Mouse (Mus musculus) heart, embryonic 16.5 days (tissue): ENCODE results near the gene Lcorl. TPM values are rescaled to one million over a fixed set of nuclear protein-coding genes. Genes with fewer than 3 reads are reported as not detected.
A peak's percentile ranks its signal among the peaks of the same experiment; 100 is the strongest.

ENCODE experiments used
- ATAC-seq: fragments of 200-750 bp; cut with Nextera tagmentation; replicated peaks from 2 replicates; pipeline ENCODE4 v1.8.0; 2017; ENCODE audit warnings: moderate number of reproducible peaks; ENCODE audit not compliant: insufficient read depth, low FRiP score; ENCODE audit errors: extremely low read depth
- H3K27ac ChIP-seq: fragments of 300-500 bp; sonication (generic); 2 replicates; pipeline ENCODE4 v1.5.1; 2014; ENCODE audit warnings: mild to moderate bottlenecking, low read length, control low read depth, moderate library complexity
- H3K27me3 ChIP-seq: fragments of 300-500 bp; sonication (generic); 2 replicates; pipeline ENCODE4 v1.6.1; 2014; ENCODE audit warnings: low read length, mixed read lengths; ENCODE audit not compliant: control insufficient read depth, insufficient read depth
- H3K36me3 ChIP-seq: fragments of 300-500 bp; sonication (generic); 2 replicates; pipeline ENCODE4 v1.6.1; 2014; ENCODE audit not compliant: control insufficient read depth, insufficient read depth
- H3K4me1 ChIP-seq: fragments of 300-500 bp; sonication (generic); 2 replicates; pipeline ENCODE4 v1.6.1; 2014; ENCODE audit warnings: low read length, mixed read lengths; ENCODE audit not compliant: control insufficient read depth, insufficient read depth
- H3K4me2 ChIP-seq: fragments of 300-500 bp; sonication (generic); 2 replicates; pipeline ENCODE4 v1.6.1; 2014; ENCODE audit warnings: low read depth, mild to moderate bottlenecking, control low read depth, low read length
- H3K4me3 ChIP-seq: fragments of 300-500 bp; sonication (generic); 2 replicates; pipeline ENCODE4 v1.5.1; 2014; ENCODE audit warnings: mild to moderate bottlenecking, control low read depth, low read length
- H3K9ac ChIP-seq: fragments of 300-500 bp; sonication (generic); 2 replicates; pipeline ENCODE4 v1.6.1; 2014; ENCODE audit warnings: low read length, control low read depth
- H3K9me3 ChIP-seq: fragments of 300-500 bp; sonication (generic); replicated peaks from 2 replicates; pipeline ENCODE4 v1.6.1; 2016; ENCODE audit warnings: low read length; ENCODE audit not compliant: control insufficient read depth
- WGBS: fragments of 180-500 bp; shearing (Covaris S2); extraction: QIAGEN DNeasy Blood & Tissue Kit; methylation state at CpG from one replicate; pipeline ENCODE4 v1.1.7; 2014; 5-methylcytosine and 5-hydroxymethylcytosine counted together
- polyA plus RNA-seq: library from polyadenylated mRNA; unstranded; fragments of >200 nt; fragmentation: Nextera tagmentation; extraction: Ambion mirVana; gene quantifications from 2 replicates; pipeline ENCODE4 v1.2.1, GENCODE M21; 2015

Lcorl gene
- polyA plus RNA-seq, 1 experiment from 2014 or later = 15.8 TPM

GRCm38 (mm10) chr5:45856876-45857253 lies 550 bp downstream of the Lcorl start:
- WGBS = under 1% methylated on average over 44 of the region's 56 CpGs
- Histone ChIP-seq H3K4me1 (peaks cover 7% of the 10 kb centered on the region), H3K9ac (peak overlapping the region; percentile 96), H3K9me3 (no peaks in the 10 kb centered on the region), H3K4me3 (peak overlapping the region; percentile 95), H3K4me2 (peak overlapping the region; percentile 95), H3K36me3 (no peaks in the 10 kb centered on the region), H3K27ac (peak overlapping the region; percentile 99), H3K27me3 (no peaks in the 10 kb centered on the region)
- peak; percentile 0; the same call in 1 of the 2 replicates for ATAC-seq

- peak overlapping the region; percentile 96 for H3K9ac ChIP-seq
- ATAC-seq = 0 out of 2 replicates have a peak, but pooled peaks have one; percentile 4
- H3K4me1 ChIP-seq = peaks cover 7% of the 10 kb centered on the region
- H3K9me3 ChIP-seq = no peaks in the 10 kb centered on the region
- peak overlapping the region; percentile 95 for H3K4me2 ChIP-seq
- H3K4me3 ChIP-seq = peak overlapping the region; percentile 95
- no peaks in the 10 kb centered on the region for H3K36me3 ChIP-seq
- peak overlapping the region; percentile 99 for H3K27ac ChIP-seq
- 2% methylated on average over 29 of the region's 37 CpGs for WGBS
- H3K27me3 ChIP-seq = no peaks in the 10 kb centered on the region
Observed at GRCm38 (mm10) chr5:45856303-45856821, 1.1 kb downstream of the Lcorl start.

GRCm38 (mm10) chr5:45855526-45856302 lies 1.7 kb downstream of the Lcorl start:
- no peaks in the 10 kb centered on the region for H3K27me3 ChIP-seq
- H3K9ac ChIP-seq = peak overlapping the region; percentile 96
- H3K4me1 ChIP-seq = peaks cover 7% of the 10 kb centered on the region
- ATAC-seq = no peak
- H3K9me3 ChIP-seq = no peaks in the 10 kb centered on the region
- peak overlapping the region; percentile 99 for H3K27ac ChIP-seq
- WGBS = 14% methylated on average over 21 of the region's 21 CpGs
- H3K36me3 ChIP-seq = no peaks in the 10 kb centered on the region
- peak overlapping the region; percentile 95 for H3K4me3 ChIP-seq
- H3K4me2 ChIP-seq = peak overlapping the region; percentile 95

GRCm38 (mm10) chr5:45844723-45845122 lies 12.7 kb downstream of the Lcorl start:
- Histone ChIP-seq H3K27me3 (no peaks in the 10 kb centered on the region), H3K4me3 (no peak overlapping the region), H3K9ac (no peak overlapping the region), H3K4me2 (no peak overlapping the region), H3K4me1 (no peaks in the 10 kb centered on the region), H3K36me3 (no peaks in the 10 kb centered on the region), H3K9me3 (no peaks in the 10 kb centered on the region), H3K27ac (no peak overlapping the region)
- WGBS = 94% methylated on average over 6 of the region's 6 CpGs
- no peak for ATAC-seq

- H3K4me1 ChIP-seq = no peaks in the 10 kb centered on the region
- H3K27me3 ChIP-seq = no peaks in the 10 kb centered on the region
- H3K9me3 ChIP-seq = no peaks in the 10 kb centered on the region
- H3K27ac ChIP-seq = no peak overlapping the region
- ATAC-seq = no peak
- 94% methylated on average over 2 of the region's 2 CpGs for whole genome bisulfite sequencing
- H3K9ac ChIP-seq = no peak overlapping the region
- H3K4me2 ChIP-seq = no peak overlapping the region
- H3K4me3 ChIP-seq = no peak overlapping the region
- no peaks in the 10 kb centered on the region for H3K36me3 ChIP-seq
Observed at GRCm38 (mm10) chr5:45835131-45835530, 22.3 kb downstream of the Lcorl start.

- 97% methylated on average over 4 of the region's 4 CpGs for whole genome bisulfite sequencing
- Histone ChIP-seq H3K36me3 (peaks cover 4% of the 10 kb centered on the region; the same call in 1 of the 2 replicates), H3K4me1 (no peaks in the 10 kb centered on the region), H3K27me3 (no peaks in the 10 kb centered on the region), H3K4me3 (no peak overlapping the region), H3K4me2 (no peak overlapping the region), H3K27ac (no peak overlapping the region), H3K9me3 (peaks cover 11% of the 10 kb centered on the region), H3K9ac (no peak overlapping the region)
- ATAC-seq = no peak
Observed at GRCm38 (mm10) chr5:45811527-45811926, 45.9 kb downstream of the Lcorl start.

GRCm38 (mm10) chr5:45791864-45792263 lies 65.6 kb downstream of the Lcorl start:
- H3K9me3 ChIP-seq = no peaks in the 10 kb centered on the region
- WGBS = 93% methylated on average over 7 of the region's 7 CpGs

GRCm38 (mm10) chr5:45790221-45790620 lies 67.2 kb downstream of the Lcorl start:
- Histone ChIP-seq H3K9ac (no peak overlapping the region), H3K4me3 (no peak overlapping the region), H3K4me1 (no peaks in the 10 kb centered on the region), H3K27ac (no peak overlapping the region), H3K4me2 (no peak overlapping the region), H3K36me3 (peaks cover 2% of the 10 kb centered on the region; the same call in 1 of the 2 replicates), H3K27me3 (no peaks in the 10 kb centered on the region), H3K9me3 (no peaks in the 10 kb centered on the region)
- no peak for ATAC-seq
- WGBS = 94% methylated on average over 4 of the region's 4 CpGs

More at GRCm38 (mm10) chr5:45791864-45792263, 65.6 kb downstream of the Lcorl start:
- Histone ChIP-seq H3K4me1 (no peaks in the 10 kb centered on the region), H3K4me2 (no peak overlapping the region), H3K27me3 (no peaks in the 10 kb centered on the region), H3K4me3 (no peak overlapping the region), H3K36me3 (peaks cover 2% of the 10 kb centered on the region; the same call in 1 of the 2 replicates), H3K27ac (no peak overlapping the region), H3K9ac (no peak overlapping the region)
- no peak for ATAC-seq

- Histone ChIP-seq H3K4me3 (no peak overlapping the region), H3K9ac (no peak overlapping the region), H3K27me3 (no peaks in the 10 kb centered on the region), H3K4me2 (no peak overlapping the region), H3K36me3 (no peaks in the 10 kb centered on the region), H3K9me3 (no peaks in the 10 kb centered on the region), H3K27ac (no peak overlapping the region), H3K4me1 (no peaks in the 10 kb centered on the region)
- 86% methylated on average over 4 of the region's 4 CpGs for WGBS
- no peak for ATAC-seq
Observed at GRCm38 (mm10) chr5:45757502-45758121, 99.8 kb downstream of the Lcorl start.
